Mouse (Mus musculus): ENCODE measurements around the gene Cd72.
A peak's percentile ranks its signal among the peaks of the same experiment; 100 is the strongest.

Cd72 gene

DNA sequence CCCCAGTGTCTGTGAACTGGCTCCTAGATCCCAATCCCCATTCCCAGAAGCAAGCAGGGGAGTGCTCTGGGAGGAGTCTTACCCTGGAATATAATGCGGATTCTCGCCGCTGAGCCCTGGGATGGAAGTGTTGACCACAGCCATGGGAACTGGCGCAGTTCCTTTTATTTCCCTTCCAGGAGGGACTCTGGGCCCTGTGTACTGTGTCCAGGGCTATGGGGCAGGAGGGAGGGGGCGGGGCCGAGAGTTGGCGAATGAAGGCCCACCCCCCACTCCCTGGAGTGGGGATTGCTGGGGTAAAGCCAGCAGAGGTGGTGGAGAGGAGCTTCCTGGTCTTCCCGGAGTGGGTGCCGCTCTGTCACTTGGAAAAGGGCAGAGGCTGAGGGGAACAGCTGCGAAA lies 25.5 kb downstream of the Cd72 start, which contains the start of gene Fam166b:
TSS of gene Fam166b (minus strand) at position 189 of the 400 bp plus-strand sequence.
- DNase-seq (ENCODE audit: extremely low read depth, low read depth, low spot score): no peak

- DNase-seq (ENCODE audit: extremely low read depth, low read depth, low spot score): no peak
These were observed 26.1 kb downstream of the Cd72 start for GRCm38 (mm10) chr4:43428180-43428861.

- DNase-seq (ENCODE audit: extremely low read depth, low read depth, low spot score): no peak
These were observed 26.8 kb downstream of the Cd72 start for GRCm38 (mm10) chr4:43427501-43428179.

GRCm38 (mm10) chr4:43426487-43426886 lies 27.9 kb downstream of the Cd72 start:
- no peak for DNase-seq (ENCODE audit: extremely low read depth, low read depth, low spot score)

GRCm38 (mm10) chr4:43425648-43426380 lies 28.6 kb downstream of the Cd72 start:
- DNase-seq (ENCODE audit: extremely low read depth, low read depth, low spot score): no peak

DNA sequence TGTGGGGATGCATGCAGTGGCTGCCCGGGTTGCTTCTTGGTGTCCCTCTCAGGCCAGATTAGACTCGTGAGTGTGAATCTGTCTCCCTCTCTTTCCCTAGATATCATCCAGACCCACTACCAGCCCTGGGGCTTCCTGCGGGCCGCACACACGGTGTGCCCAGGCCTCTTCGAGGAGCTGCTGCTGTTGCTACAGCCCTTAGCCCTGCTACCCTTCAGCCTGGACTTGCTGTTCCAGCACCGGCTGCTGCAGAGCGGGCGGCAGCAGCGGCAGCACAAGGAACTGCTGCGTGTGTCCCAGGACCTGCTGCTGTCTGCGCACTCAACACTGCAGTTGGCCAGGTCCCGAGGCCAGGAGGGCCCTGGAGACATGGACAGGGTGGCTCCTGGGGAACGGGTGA lies 29.2 kb downstream of the Cd72 start:
- no peak for DNase-seq (ENCODE audit: extremely low read depth, low read depth, low spot score)

DNA sequence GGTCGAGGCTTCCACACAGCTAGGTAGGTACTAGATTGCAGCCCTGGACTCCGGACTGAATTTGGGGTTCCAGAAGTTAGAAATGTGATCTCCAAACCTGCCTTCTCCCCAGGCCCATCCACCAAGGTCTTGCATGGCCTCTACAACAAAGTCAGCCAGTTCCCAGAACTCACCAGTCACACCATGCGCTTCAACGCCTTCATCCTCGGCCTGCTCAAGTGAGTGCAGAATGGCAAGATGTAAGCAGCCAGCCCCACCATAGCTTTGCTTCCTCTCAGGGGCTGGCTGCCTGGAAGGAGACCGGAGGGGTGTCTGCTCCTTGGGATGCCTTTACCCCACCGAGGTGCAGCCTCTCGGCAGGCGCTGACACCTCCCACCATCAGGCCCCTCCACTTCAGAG lies 30.4 kb downstream of the Cd72 start:
- no peak for DNase-seq (ENCODE audit: extremely low read depth, low read depth, low spot score)

- DNase-seq (ENCODE audit: extremely low read depth, low read depth, low spot score): no peak
These were observed 31.0 kb downstream of the Cd72 start for GRCm38 (mm10) chr4:43423267-43423934.

DNA sequence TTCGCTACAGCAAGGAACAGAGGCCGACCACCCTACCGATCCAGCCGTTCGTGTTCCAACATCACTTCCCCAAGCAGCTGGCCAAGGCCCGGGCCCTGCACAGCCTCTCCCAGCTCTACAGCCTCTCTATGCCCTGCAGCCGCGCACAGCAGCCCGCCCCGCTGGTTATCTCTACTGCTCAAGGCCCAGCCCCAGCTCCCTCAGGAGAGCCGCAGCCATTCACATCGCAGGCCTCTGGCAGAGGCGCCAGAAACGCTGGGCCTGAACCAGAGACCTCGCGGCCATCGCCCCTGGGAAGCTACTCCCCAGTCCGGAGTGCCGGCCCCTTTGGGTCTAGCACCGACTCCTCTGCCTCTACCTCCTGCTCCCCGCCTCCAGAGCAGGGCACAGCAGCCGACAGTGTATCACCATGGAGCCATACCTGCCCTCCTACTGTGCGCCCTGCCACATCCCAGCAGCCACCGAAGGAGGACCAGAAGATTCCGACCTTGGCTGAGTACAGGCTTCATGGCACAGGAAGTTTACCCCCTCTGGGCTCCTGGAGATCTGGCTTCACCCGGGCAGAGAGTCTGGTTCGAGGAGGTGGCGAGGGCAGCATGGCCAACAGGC lies 32.7 kb downstream of the Cd72 start:
- no peak for DNase-seq (ENCODE audit: extremely low read depth, low read depth, low spot score)

- no peak for DNase-seq (ENCODE audit: extremely low read depth, low read depth, low spot score)
These were observed 34.1 kb downstream of the Cd72 start for GRCm38 (mm10) chr4:43420305-43420704.

- DNase-seq (ENCODE audit: extremely low read depth, low read depth, low spot score): peak; percentile 72
These were observed 34.6 kb downstream of the Cd72 start for GRCm38 (mm10) chr4:43419801-43420281.

- DNase-seq (ENCODE audit: extremely low read depth, low read depth, low spot score): peak; percentile 68
These were observed 35.3 kb downstream of the Cd72 start for GRCm38 (mm10) chr4:43418973-43419656.

DNA sequence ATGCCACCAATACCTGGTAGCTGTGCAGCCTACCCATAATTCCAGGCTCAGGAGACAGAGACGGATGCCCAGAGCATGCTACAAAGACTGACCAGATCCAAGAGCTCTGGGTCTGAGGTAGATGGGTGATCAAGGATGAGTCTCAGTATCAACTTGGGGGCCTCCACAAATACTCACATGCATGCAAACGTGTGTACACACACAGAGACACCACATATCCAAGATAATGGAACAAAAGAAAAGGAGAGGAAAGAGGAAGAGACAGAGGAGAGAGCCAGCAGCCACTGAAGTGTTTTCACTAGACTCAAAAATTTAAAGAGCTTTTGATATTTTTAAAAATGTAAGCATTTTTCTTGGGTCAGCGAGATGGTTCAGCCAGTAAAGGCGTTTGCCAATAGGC lies 36.0 kb downstream of the Cd72 start:
- DNase-seq (ENCODE audit: extremely low read depth, low read depth, low spot score): no peak

DNA sequence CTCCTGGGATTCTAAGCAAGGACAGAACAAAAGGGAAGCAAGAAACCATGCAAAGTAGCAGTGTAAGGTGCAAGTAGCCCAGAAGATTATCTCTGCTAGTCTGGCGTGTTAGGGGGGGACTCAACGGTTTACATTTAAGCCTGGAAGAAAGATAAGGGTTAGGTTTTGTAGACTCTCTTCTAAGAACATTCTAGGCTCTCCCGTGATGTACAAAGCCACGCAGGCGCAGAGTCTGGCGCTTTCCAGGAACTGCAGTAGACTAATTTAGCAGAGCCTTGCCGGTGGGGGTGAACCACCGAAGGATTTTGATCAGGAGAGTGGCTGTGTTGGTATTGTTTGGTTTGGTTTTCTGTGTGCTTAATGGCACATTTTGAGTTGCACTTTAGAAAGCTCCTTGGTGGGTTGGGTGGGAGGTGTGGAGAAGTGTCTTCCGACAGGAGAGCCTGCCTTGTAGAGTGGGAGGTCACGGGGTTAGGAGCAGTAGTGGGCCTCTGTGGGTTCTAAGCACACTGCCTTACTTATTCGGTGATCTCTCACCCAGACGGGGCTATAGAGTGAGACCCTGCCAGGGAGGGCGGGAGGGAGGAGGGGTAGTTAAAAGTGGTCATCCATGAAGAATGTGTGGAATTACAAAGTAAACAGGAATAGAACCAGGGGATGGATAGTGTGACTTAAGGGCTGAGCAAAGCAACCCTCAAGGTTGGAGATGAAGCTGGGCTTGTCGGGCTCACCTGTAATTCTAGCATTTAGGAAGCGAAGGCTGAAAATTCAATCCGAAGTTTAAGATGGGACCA lies 37.0 kb downstream of the Cd72 start:
- no peak for DNase-seq (ENCODE audit: extremely low read depth, low read depth, low spot score)

GRCm38 (mm10) chr4:43416071-43416490 lies 38.3 kb downstream of the Cd72 start:
- no peak for DNase-seq (ENCODE audit: extremely low read depth, low read depth, low spot score)

GRCm38 (mm10) chr4:43415221-43416070 lies 39.0 kb downstream of the Cd72 start:
- no peak for DNase-seq (ENCODE audit: extremely low read depth, low read depth, low spot score)

DNA sequence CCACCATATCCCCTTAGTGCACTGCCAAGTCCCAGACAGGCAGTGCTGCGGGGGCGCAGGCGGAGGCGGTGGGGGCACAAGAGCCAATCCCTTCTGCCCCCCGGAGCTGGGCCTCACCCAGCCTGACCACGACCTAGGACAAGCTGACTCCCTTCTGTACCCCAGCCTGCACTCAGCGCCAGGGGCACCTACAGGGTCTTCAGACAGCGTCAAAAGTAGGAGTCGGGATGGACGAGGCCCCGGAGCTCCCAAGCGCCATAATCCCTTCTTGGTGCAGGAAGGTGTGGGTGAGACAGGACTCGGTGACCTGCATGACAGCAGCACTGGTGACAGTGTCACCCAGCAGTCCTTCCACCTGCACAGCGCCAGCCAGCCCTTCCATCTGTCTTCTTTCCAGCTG lies 39.7 kb downstream of the Cd72 start:
- no peak for DNase-seq (ENCODE audit: extremely low read depth, low read depth, low spot score)

DNA sequence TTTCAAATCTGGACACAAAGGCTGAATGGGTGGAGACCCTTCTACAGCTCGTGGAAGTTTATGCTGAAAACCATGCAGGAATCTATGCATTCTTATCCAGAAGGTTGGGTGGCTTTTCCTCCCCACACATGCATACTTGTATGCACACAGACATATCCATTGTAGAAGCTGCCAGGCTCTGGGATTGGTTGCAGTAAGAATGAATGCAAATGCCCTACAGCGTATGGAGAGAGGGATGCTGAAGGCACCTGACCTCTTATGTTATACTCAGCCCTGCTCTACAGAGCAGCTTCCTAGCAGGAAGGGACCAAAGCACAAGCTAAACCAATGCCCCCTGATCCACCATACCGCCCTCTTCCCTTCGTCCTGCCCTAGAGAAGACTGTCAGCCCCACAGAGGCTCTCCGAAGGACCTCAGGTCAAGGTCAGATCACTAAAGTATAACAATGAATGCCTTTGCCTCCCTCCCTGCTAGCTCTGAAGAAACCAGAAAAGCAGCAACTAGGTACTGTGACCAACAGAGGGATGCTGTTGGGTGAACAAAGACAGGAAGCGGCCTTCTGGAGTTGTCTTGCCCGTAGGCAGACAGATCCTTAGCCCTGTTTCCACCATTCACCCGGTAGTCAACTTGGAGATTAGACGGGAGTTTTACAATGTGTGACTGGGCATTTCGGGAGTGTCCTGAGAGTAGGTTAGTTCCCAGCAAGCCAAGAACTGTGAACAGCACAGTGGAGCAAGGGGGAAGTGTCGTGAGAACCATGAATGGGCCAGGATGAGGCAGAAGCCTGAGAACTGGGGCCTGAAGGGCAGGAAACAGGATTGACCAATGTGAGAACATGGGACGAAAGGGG lies 47.1 kb downstream of the Cd72 start:
- DNase-seq (ENCODE audit: extremely low read depth, low read depth, low spot score): no peak
